Mouse (Mus musculus) megakaryocyte-erythroid progenitor cell, adult 5 weeks (primary cell): ENCODE data around the gene Pi16. TPM values are rescaled to one million over a fixed set of nuclear protein-coding genes. Genes with fewer than 3 reads are reported as not detected.

Source experiments
- polyA plus RNA-seq: library from polyadenylated mRNA; stranded (reverse); fragments of >175 nt; gene quantifications from 2 replicates; pipeline ENCODE4 v1.2.3, GENCODE M21; 2012

Pi16 gene
- polyA plus RNA-seq: 19.9 and 35.3 TPM in 2 replicates

DNA sequence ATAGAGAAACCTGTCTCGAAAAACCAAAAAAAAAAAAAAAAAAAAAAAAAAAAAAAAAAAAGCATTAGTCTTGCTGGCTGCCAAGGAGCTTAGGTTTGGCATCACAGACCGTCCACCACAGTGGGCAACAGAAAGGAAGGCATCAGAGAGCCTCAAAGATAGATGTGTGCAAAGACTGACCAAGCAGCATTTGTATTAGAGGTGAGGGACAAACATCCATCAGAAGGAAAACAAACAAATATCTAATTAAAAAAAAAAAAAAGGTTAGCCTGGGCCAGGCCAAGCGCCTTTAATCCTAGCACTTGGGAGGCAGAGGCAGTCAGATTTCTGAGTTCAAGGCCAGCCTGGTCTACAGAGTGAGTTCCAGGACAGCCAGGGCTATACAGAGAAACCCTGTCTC lies at the start of gene Pi16:
Gene Pi16 (plus strand): TSS at position 301 of the 400 bp plus-strand sequence.

DNA sequence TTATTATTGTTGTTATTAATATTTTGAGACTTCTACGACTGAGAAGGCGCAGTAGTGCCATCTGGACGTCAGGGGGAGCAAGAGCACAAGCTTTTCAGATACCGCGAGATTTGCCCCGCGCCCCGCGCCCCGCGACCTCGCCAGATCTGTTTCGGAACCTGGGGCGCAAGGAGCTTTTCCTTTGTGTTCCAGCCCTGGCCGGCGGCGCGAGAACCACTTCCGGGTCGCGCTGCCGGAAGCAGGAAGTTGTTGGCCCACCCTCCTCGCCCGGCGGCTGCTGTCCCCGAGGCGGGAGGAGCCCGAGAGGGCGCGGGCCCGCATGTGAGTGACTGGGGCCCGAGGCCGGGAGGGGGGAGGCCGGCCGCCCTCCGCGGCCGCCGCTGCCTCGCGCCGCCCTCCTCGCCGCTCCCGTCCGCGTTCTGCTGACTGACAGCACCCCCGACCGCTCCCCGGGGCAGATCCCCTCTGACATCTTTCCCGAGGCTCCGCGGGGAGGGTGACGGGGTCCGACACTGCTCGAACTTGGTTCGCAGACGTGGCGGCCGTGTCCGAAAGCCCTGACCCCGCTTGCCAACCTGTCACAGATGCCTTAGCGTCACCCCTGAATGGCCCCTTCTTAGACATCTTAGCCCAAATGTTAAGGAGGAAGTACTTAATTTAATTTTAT lies 48.7 kb upstream of the Pi16 start, which contains the start of gene BC004004:
Gene BC004004 (plus strand): TSS at position 107 of the 667 bp plus-strand sequence.

DNA sequence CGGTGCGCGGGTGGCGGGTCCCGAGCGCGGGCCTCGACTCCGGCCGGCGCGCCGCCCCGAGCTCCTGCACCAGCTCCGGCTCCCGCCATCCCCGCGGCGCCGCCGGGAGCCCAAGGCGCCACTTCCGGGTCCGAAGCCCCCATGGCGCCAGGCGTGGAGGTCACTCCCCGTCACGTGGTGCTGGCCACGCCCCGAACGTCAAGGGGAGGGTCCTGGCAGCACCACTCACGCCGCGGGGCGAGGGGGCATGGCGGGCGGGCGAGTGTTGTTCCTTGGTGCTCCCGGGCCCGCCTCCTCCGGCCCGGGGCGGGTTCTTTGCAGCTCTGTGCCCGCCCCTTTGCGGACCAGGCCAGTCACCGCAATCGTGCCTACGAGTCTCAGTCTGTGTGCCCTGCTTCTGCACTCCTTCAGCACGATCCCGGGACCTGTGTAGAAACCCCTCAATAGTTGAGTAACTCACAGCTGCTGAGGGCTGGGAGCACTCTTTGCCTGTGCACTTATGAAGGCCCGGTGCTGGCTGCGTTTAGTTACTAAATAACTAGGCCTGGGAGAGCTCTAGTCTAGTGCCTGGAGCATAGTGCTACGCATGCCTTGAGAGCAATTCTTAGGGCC lies 30.3 kb downstream of the Pi16 start, which contains the start of gene Mtch1:
Gene Mtch1 (minus strand): TSS at position 290 of the 612 bp plus-strand sequence.

DNA sequence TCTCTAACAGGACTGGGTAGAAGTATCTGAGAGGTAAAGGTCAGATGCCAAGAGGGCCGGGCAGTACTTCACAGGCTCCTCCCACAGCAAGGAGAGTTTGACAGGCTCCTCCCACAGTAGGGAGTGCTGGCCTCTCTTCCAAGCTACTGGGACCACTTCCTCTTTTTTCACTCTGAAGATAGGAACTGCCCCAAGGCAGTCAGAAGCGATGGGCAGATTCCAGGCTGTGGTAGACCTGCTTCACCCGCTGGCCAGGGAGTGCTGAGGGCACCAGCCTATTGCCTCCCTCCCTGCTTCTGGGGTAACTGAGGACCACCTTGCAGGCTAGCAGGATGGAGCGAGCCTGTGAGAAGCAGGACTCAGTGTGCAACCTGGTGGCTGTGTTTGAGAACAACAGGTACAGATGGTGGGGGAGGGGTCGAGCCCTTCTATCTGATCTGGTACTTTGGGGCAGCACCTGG lies 43.3 kb downstream of the Pi16 start, which contains the start of gene Fgd2:
Gene Fgd2 (plus strand): TSS at position 154 of the 461 bp plus-strand sequence.

Other genes with a start within 250 kb of the Pi16 start
- 78.2 and 97.6 TPM in 2 replicates for gene Cdkn1a, start 226.7 kb upstream of the Pi16 start, polyA plus RNA-seq
- gene Rab44, start 203.5 kb upstream of the Pi16 start, polyA plus RNA-seq: 293 and 320 TPM in 2 replicates
- gene Cpne5, start 79.5 kb upstream of the Pi16 start, polyA plus RNA-seq: 22.8 and 30.5 TPM in 2 replicates
- 53.9 and 57.8 TPM in 2 replicates for gene Ppil1, start 53.5 kb upstream of the Pi16 start, polyA plus RNA-seq
- gene BC004004, start 48.9 kb upstream of the Pi16 start, polyA plus RNA-seq: 38.1 and 39.5 TPM in 2 replicates
- gene Mtch1, start 30.3 kb downstream of the Pi16 start, polyA plus RNA-seq: 148 and 161 TPM in 2 replicates
- 71.5 and 73.8 TPM in 2 replicates for gene Fgd2, start 43.2 kb downstream of the Pi16 start, polyA plus RNA-seq
- gene Pim1, start 173.1 kb downstream of the Pi16 start, polyA plus RNA-seq: 323 and 395 TPM in 2 replicates
- not detected in 2 replicates for gene Gm17657, start 232.0 kb downstream of the Pi16 start, polyA plus RNA-seq
- 30.7 and 32.3 TPM in 2 replicates for gene Tbc1d22b, start 232.1 kb downstream of the Pi16 start, polyA plus RNA-seq
- 0.18 TPM in 1 of 2 replicates, not detected in the other for gene Tmem217, start 234.7 kb downstream of the Pi16 start, polyA plus RNA-seq